Mouse (Mus musculus) layer of hippocampus, adult 11-12 months (tissue): Measurements from ENCODE around the gene Spsb1.

Experiments
- DNase-seq: peaks from one replicate; pipeline ENCODE4 v3.0.0; 2022; ENCODE audit warnings: low spot score

Gene Spsb1

DNA sequence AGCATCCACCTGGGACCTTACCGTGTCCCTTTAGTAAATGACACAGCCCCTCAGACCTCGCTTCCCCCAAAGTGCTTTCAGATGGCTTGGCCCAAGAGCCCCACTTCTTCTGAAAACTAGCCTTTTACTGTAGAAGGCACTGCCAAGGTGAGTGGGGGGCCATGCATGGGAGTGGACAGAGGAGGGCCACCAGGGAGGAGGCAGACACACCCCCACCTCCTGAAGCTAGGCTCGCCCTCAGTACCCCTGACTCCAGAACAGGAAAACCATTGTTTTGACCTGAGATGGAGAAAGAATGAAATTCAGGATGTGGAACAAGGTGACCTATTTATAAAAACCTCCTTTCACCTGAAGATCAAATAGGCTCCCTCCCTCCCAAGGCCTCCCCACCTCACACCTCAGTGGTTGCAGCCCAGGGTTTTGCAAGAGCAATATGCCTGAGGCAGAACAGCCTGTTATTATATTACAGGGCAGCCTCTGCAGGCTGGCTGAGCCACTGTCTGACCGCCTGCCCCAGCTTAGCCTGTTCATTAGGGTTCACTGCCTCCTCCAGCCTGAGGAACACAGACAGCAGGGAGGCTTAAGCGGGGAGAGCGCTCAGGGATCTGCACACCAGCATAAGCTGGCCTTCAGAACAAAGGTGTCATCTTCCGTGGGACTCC lies 41.0 kb downstream of the Spsb1 start:
- no peak for DNase-seq

DNA sequence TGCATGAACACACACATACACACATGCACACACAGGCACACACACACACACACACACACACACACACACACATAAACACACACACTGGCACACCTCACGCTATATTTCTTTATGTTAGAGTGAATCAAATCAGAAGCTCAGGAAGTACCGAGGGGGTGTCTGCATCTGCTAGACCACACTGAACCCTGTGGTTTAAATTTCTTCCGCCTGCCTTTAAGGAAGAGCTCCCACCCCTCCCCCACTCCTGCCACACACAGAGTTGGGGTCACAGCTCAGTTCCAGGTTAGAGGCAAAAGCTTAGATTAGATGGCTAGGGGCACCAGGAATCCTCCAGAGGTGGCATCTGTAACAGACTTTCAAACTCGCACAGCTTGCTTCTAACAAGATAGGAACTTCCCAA lies 42.4 kb downstream of the Spsb1 start:
- DNase-seq: no peak

DNA sequence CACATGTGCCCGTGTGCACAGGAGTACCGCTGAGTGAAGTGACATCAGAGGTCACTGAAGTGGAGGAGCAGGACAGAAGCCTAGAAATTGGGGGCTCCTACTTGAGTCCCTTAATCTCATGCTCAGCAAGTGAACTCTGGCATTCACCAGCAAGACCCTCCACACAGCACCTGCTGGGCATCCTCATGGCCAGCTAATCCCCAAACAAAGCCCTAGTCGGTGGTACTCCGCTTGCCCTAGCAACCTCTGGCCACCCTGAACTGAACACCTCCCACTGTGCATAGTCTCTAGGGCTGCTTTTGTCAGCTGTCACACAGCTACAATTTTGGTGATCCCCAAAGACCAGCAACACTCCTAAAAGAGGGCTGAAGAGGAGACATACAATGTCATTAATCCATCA lies 44.3 kb downstream of the Spsb1 start:
- no peak for DNase-seq

DNA sequence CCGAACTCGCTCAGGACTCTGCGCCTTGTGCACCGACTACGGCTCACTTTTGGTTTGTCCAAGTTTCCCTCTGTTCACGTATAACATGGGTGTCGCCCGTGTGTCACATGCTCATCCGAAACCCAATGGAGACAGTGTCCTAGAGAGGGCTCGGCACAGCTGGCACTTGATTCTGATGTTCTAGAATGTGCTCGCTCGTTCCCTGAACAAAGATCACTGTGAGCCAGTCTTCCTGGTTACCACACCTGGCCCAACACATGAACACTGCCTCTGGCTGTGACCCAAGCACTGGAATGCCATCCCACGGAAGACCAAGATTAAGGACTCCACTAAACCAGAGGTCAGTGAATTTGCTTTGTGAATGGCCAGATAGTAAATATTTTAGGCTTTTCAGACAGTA lies 45.3 kb downstream of the Spsb1 start:
- no peak for DNase-seq

GRCm38 (mm10) chr4:149908923-149909322 lies 45.9 kb downstream of the Spsb1 start:
- no peak for DNase-seq

- no peak for DNase-seq
These were observed 47.2 kb downstream of the Spsb1 start for GRCm38 (mm10) chr4:149907656-149908055.

DNA sequence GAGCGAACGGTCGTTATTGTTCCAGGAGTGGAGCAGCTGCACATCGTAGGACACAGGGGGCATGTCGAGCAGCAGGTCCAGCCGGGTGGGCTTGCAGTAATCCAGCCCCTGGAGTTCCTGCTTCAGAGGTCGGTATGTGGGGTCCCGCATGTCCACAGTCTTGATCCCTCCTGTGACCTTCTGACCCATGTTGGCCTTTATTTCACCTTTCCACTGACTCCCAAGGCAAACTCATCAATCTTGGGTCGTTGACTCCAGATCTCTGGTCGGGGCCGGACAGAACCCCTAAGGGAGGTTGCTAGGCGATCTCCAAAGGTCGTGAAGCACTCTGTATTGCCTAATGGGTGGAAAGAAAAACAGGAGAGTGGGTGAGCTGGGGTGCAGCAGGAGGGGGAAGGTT lies 47.9 kb downstream of the Spsb1 start:
- DNase-seq: no peak

DNA sequence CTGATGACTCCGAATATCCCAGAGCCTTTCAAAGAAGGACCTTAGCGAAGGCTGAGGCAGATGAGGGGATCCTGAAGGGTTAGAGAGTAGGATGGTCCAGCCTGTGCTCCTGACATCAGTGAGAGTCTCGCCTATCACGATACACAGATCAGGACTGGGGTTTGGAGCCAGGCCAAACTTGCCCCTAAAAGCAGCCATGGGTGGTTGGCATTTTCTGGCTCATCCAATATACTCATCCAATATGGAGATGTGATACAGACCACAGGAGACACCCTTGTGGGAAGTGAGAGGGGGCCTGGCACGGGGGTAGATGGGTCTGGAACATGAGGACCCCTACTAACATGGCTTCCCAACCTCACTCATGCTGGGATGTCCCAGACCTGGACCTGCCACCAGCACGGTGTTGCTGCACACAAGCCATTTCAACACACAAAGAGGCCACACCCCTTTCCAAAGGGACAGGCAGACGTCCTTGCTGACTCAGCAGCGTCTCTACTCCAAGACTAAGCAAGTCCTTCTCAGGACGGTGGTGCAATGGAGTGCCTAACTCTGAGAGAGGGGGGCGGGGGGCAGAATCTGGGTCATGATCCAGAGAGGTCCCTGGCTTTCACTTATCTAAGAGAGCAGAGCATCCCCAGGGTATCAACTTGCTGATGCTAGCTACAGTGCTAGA lies 49.4 kb downstream of the Spsb1 start:
- DNase-seq: no peak

DNA sequence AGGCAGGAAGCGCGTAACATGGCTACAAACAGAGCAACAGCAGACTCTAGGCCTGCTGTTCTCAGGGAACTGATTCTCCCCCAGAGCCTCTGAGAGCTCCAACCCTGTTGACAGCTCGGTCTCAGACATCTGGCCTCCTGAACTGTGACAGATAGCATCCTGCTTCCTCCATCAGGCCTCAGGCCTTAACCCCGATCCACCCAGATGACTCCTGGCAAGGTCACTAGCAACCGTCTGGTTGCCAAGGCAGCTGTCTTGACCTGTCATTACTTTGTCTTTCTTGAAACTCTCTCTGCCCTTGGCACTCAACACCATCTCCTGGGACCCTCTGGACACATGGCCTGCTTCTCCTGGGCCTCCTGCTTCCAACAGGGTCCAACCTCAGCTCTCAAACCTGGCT lies 51.8 kb downstream of the Spsb1 start:
- no peak for DNase-seq

- peak; percentile 49 for DNase-seq
These were observed 53.5 kb downstream of the Spsb1 start for GRCm38 (mm10) chr4:149901349-149901782.

- DNase-seq: no peak
These were observed 57.1 kb downstream of the Spsb1 start for GRCm38 (mm10) chr4:149897661-149898260.

DNA sequence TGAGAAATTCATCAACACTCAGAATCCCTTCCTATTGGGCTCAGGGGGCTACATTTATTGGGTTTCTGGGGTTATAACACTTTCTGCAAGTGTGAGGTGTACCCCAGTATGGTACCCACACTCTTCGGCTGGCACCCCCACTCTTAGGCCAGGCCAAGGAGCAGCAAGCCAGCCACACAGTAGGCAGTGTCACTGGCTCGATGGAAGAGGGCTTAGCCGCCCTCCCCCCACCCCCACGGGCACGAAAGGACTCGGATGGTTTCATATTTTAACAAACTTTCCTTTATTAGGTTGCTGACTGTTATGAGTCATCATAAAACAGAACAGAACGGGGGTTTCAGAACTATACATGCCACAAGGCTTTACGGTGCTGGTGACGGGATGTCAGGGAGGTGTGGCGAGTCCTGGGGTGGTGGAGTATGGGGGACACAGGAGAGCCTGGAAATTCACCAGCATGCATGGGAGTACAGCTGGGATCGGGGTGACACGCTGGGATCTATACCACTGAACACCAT lies 58.8 kb downstream of the Spsb1 start:
- DNase-seq: no peak

DNA sequence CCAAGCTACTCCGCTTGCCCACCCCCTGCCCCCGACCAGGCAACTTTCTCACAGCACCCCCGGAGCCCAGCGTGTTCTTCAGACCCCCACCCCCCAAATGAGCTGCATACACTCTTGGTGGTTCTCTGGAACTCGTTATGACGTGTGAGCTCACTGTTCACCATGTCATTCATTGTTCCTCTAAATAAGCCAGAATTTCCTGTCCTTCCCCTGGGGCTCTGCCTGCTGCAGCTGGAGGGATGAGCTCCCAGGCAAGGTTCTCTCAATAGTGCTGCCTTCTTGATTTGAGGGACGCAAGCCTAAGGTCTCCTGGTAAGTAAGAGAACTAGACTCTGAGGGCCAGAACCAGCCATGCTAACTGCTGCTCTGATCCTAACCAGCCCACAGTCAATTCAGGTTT lies 59.6 kb downstream of the Spsb1 start:
- no peak for DNase-seq

DNA sequence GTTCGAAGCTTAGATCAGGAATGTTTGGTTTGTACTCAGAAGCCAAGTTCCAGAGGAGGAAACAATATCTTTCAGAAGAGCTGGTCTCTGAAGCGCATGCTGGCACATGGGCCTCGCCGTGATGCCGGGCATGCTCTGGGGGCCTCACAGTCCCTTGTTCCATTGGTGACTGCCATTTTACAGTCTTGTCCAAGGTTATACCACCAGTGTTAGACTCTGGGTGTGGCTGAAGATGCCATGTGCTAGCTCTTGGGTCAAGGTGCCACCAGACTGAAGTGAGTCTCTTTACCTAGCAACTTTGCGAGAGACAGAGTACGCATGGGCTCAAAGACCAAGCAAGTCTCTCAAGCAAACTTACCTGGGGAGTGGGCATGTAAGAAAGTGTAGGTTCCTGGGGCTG lies 60.5 kb downstream of the Spsb1 start:
- DNase-seq: no peak

DNA sequence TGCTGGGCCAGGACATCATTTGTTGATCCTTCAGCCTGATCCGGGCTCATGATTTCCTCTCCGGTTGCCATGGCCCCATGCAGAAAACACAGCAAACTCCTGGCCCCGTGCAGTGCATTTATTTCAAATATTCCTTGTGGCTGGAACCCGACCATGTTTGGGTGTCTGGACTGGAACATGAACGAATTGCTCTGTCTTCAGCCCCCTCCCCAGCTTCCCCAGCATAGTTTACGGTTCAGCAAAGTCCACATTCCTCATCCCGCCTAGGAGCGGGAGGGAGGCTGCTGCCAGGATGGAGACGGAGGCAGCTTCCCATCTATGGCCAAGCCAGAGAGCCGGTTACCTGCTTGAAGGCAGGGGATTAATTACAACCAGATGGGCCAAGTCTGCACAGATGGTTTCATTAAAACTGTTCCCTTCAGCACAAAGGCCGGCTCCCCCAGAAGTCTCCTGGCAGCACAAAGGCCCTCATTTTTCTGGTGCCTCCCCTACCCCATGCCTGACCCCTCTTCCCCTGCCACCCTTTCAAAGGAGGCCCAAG lies 61.2 kb downstream of the Spsb1 start:
- no peak for DNase-seq

DNA sequence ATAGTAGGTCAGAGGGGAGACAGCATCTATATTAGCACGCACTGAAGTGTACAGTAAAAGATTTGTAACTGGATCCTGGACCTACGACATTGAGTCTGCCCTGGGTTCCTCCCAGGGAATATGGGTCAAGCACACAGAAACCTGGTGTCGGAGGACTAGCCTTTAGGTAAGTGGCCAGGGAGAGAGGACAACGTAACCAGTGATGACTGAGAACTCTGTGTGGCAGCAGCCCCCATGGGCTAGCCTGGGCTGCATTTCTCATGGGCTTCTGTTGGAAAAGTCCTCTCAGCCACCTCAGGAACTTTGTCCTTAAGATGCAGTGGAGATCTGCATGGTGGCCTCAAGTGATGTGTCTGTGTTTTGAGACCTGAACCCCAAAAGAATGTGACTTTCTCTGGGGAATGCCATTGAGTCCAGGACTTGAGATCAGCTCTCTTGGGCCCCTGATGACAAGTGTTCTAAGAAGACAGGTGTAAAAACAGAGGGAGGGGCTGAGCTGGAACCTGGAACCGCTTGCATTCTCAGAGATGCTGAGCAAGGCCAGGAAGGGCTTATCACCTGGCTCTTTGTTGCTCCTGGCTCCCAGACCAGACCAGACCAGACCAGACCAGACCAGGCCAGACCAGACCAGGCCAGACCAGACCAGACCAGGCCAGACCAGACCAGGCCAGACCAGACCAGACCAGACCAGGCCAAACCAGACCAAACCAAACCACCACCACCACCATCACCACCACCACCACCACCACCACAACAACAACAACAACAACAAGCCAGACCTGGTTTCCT lies 63.5 kb downstream of the Spsb1 start:
- no peak for DNase-seq

DNA sequence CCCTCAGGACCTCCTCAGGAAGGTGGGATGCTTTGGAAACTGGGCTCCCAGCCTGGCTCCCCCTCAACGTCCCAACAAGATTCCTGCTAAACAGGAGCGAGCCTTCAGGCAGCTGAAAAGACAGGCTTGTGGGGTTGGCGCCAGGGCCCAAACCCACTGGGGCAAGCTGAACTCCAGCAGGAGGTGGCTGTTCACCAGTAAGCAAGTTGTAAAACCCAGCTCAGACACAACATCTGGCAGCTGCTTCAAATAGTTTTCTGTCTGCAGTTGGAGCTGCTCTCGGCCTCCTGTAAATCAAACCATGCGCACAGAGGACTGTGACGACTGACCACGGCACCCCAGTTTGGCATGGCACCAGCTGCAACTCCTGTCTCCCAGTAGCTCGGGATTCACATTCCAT lies 64.3 kb downstream of the Spsb1 start:
- no peak for DNase-seq

GRCm38 (mm10) chr4:149889851-149890250 lies 65.0 kb downstream of the Spsb1 start:
- DNase-seq: peak; percentile 73

- no peak for DNase-seq
These were observed 65.9 kb downstream of the Spsb1 start for GRCm38 (mm10) chr4:149888736-149889470.

DNA sequence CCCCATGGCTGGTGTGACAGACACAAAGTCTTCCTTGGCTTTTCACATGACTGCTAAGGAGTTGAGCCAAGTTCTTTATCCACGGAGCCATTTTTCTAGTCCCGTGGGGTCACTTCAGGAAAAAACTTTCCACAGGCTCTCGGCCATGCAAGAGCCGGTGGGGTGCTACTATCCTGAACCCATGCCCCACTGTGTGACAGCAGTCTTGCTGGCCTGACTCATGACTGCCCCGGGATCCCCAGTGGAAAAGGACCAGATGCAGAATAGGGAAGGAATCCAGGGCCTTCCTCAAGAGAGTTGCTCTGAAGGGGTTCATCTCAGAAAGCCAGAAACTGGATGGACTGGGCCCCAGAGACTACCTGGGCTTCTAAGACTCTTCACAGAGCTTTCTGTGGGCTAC lies 66.7 kb downstream of the Spsb1 start:
- no peak for DNase-seq
